ENCODE assay signal across 18 mouse cellular contexts in the genomic region with DNA sequence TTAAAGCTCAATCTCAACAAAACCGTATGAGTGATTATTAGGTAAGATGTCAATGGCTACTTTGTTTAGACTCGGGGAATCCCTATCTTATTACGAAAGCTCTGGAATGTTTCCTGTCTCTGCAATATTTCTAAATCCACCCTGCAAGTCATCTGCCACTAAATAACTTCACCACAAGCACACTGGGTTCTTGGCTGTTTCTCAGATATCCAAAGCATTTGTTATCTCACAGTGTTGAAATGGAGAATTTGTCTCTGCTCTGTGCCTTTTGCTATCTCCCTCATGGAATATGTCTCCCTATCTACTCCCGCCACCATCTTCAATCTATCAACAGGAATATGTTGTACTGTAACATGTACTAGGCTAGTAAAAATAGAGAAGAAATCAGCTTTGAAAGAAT.
DNase-seq lines count a peak whose midpoint lies in the region; ATAC-seq and TF ChIP-seq lines count a peak whose summit lies in the region.
"Had no signal": no experiment of that assay in that cellular context is flagged by ENCODE, and none has a peak within 500 bp of the region (broad histone marks: within the 10 kb centered on the region; RNA-seq: fewer than 3 reads in every experiment).

No protein-coding gene starts in this region.

- no peak for TF ChIP-seq POLR2A in liver, adult 2 months (IDR thresholded peaks at IDR 0.05; ENCODE audit: extremely low read depth, insufficient read depth, low read length)

- H3K27ac ChIP-seq in liver, adult 2 months (replicated peaks; ENCODE audit: insufficient read depth, low read depth, low read length), result no peak overlapping the region
- H3K27ac ChIP-seq in liver, postnatal 0 days (ENCODE audit: low read depth), result no peak overlapping the region
- peak overlapping the region; percentile 76 for H3K27ac ChIP-seq in heart, postnatal 0 days (ENCODE audit: low read depth)
- H3K27ac ChIP-seq: forebrain, embryonic 15.5 days; hindbrain, embryonic 10.5 days; limb, embryonic 15.5 days; stomach, embryonic 15.5 days had no signal

- no peak overlapping the region for H3K4me2 ChIP-seq in liver, postnatal 0 days (ENCODE audit: low read depth, low read length)
- no peak overlapping the region for H3K4me2 ChIP-seq in heart, postnatal 0 days (ENCODE audit: low read depth, low read length)
- H3K4me2 ChIP-seq: forebrain, embryonic 15.5 days; limb, embryonic 15.5 days; lung, embryonic 14.5 days; stomach, embryonic 15.5 days had no signal

- H3K36me3 ChIP-seq in liver, adult 2 months (ENCODE audit: control insufficient read depth, insufficient read depth, low read length), result no peaks in the 10 kb centered on the region
- H3K36me3 ChIP-seq in liver, postnatal 0 days (replicated peaks; ENCODE audit: insufficient read depth, low read length), result no peaks in the 10 kb centered on the region
- no peaks in the 10 kb centered on the region for H3K36me3 ChIP-seq in heart, postnatal 0 days (replicated peaks; ENCODE audit: control insufficient read depth, insufficient read depth, low read length)
- H3K36me3 ChIP-seq: forebrain, embryonic 15.5 days; hindbrain, embryonic 10.5 days; limb, embryonic 15.5 days; stomach, embryonic 15.5 days had no signal

- H3K9me3 ChIP-seq in liver, postnatal 0 days (ENCODE audit: low read length), result no peaks in the 10 kb centered on the region
- no peaks in the 10 kb centered on the region for H3K9me3 ChIP-seq in heart, postnatal 0 days (replicated peaks; ENCODE audit: control insufficient read depth, low read length)
- H3K9me3 ChIP-seq: forebrain, embryonic 15.5 days; hindbrain, embryonic 10.5 days; limb, embryonic 15.5 days; stomach, embryonic 15.5 days had no signal

- DNase-seq in adrenal gland, adult 2 months, result peak; percentile 18
- DNase-seq in adrenal gland, adult 8-10 months, result no peak
- DNase-seq in liver, adult 2 months (ENCODE audit: extremely low read depth, low read depth, low spot score), result peak; percentile 67
- DNase-seq in liver, postnatal 0 days, result no peak
- peak; percentile 86 for DNase-seq in fat pad, adult 2 months (ENCODE audit: extremely low read depth, low read depth, low spot score)
- DNase-seq in heart, postnatal 0 days (ENCODE audit: low spot score), result peak; percentile 61
- no peak for DNase-seq in neural tube, embryonic 10.5 days (ENCODE audit: extremely low spot score, low spot score)
- DNase-seq in layer of hippocampus, postnatal 36 days, result no peak
- DNase-seq: cerebellum, adult 11-12 months; lung, embryonic 14.5 days; retina, postnatal 1 day; spleen, adult 18-20 months; thymus, postnatal 14 days had no signal

- H3K9ac ChIP-seq in liver, adult 2 months (ENCODE audit: low read depth, low read length), result no peak overlapping the region
- H3K9ac ChIP-seq in liver, postnatal 0 days (replicated peaks), result no peak overlapping the region
- no peak overlapping the region for H3K9ac ChIP-seq in heart, postnatal 0 days (replicated peaks; ENCODE audit: low read depth, low read length)
- H3K9ac ChIP-seq: forebrain, embryonic 15.5 days; limb, embryonic 15.5 days; lung, embryonic 14.5 days; stomach, embryonic 15.5 days had no signal

- H3K4me1 ChIP-seq in liver, adult 2 months (ENCODE audit: control insufficient read depth, insufficient read depth, low read length), result no peaks in the 10 kb centered on the region
- H3K4me1 ChIP-seq in liver, postnatal 0 days (ENCODE audit: insufficient read depth), result no peaks in the 10 kb centered on the region
- peaks cover 13% of the 10 kb centered on the region; the same call in 1 of the 2 replicates for H3K4me1 ChIP-seq in heart, postnatal 0 days (ENCODE audit: control insufficient read depth, insufficient read depth)
- H3K4me1 ChIP-seq: forebrain, embryonic 15.5 days; hindbrain, embryonic 10.5 days; limb, embryonic 15.5 days; stomach, embryonic 15.5 days had no signal

- TF ChIP-seq EP300 in liver, postnatal 0 days (IDR thresholded peaks at IDR 0.05; ENCODE audit: low read depth), result no peak
- TF ChIP-seq EP300 in heart, postnatal 0 days (IDR thresholded peaks at IDR 0.05; ENCODE audit: low read depth), result peak; percentile 84

- H3K79me2 ChIP-seq in liver, adult 2 months (ENCODE audit: control insufficient read depth, insufficient read depth, low read length), result no peaks in the 10 kb centered on the region

- no peak overlapping the region for H3K4me3 ChIP-seq in liver, adult 2 months (ENCODE audit: insufficient read depth, low read depth, low read length)
- no peak overlapping the region for H3K4me3 ChIP-seq in liver, postnatal 0 days (ENCODE audit: low read depth, low read length)
- H3K4me3 ChIP-seq in heart, postnatal 0 days (ENCODE audit: low read depth, low read length), result no peak overlapping the region
- H3K4me3 ChIP-seq: forebrain, embryonic 15.5 days; hindbrain, embryonic 10.5 days; limb, embryonic 15.5 days; stomach, embryonic 15.5 days had no signal

- no peak for ATAC-seq in liver, postnatal 0 days
- ATAC-seq in heart, postnatal 0 days (ENCODE audit: insufficient read depth, low read depth), result peak; percentile 87
- ATAC-seq: forebrain, embryonic 15.5 days; inflammation-experienced regulatory T-cells, adult 6 months had no signal

- TF ChIP-seq CTCF in liver, adult 2 months (IDR thresholded peaks at IDR 0.05; ENCODE audit: low read depth, low read length), result no peak
- TF ChIP-seq CTCF in liver, postnatal 0 days (IDR thresholded peaks at IDR 0.05; ENCODE audit: low read depth), result no peak
- TF ChIP-seq CTCF in heart, postnatal 0 days (IDR thresholded peaks at IDR 0.05; ENCODE audit: low read depth), result no peak

- no peaks in the 10 kb centered on the region for H3K27me3 ChIP-seq in liver, adult 2 months (ENCODE audit: control insufficient read depth, insufficient read depth, low read length)
- no peaks in the 10 kb centered on the region for H3K27me3 ChIP-seq in liver, postnatal 0 days (ENCODE audit: insufficient read depth, low read length)
- H3K27me3 ChIP-seq in heart, postnatal 0 days (ENCODE audit: control insufficient read depth, insufficient read depth, low read length), result no peaks in the 10 kb centered on the region
- H3K27me3 ChIP-seq: forebrain, embryonic 15.5 days; limb, embryonic 15.5 days; stomach, embryonic 15.5 days had no signal

- 45% methylated on average over 4 of the region's 4 CpGs for WGBS in liver, adult 2 months
- WGBS in liver, postnatal 0 days (ENCODE audit: insufficient replicate concordance), result 69% methylated on average over 4 of the region's 4 CpGs
- 18% methylated on average over 4 of the region's 4 CpGs for WGBS in heart, postnatal 0 days

Comparison
In these comparisons a context has a peak if more than half of its experiments do, and no peak if none do; other contexts are left out.
1. DNase-seq: peak in adrenal gland, adult 2 months (single experiment), liver, adult 2 months (single experiment), fat pad, adult 2 months (single experiment) and heart, postnatal 0 days (single experiment); none in adrenal gland, adult 8-10 months (single experiment), liver, postnatal 0 days (single experiment), neural tube, embryonic 10.5 days (single experiment) and layer of hippocampus, postnatal 36 days (0 of 2).